Mouse (Mus musculus) megakaryocyte-erythroid progenitor cell, adult 5 weeks (primary cell): ENCODE data around the gene Pik3c2b. TPM values are rescaled to one million over a fixed set of nuclear protein-coding genes. Genes with fewer than 3 reads are reported as not detected.

Experiments used
- polyA plus RNA-seq: library from polyadenylated mRNA; stranded (reverse); fragments of >175 nt; gene quantifications from 2 replicates; pipeline ENCODE4 v1.2.3, GENCODE M21; 2012

Gene Pik3c2b
- polyA plus RNA-seq = 1.9 and 3.5 TPM in 2 replicates

DNA sequence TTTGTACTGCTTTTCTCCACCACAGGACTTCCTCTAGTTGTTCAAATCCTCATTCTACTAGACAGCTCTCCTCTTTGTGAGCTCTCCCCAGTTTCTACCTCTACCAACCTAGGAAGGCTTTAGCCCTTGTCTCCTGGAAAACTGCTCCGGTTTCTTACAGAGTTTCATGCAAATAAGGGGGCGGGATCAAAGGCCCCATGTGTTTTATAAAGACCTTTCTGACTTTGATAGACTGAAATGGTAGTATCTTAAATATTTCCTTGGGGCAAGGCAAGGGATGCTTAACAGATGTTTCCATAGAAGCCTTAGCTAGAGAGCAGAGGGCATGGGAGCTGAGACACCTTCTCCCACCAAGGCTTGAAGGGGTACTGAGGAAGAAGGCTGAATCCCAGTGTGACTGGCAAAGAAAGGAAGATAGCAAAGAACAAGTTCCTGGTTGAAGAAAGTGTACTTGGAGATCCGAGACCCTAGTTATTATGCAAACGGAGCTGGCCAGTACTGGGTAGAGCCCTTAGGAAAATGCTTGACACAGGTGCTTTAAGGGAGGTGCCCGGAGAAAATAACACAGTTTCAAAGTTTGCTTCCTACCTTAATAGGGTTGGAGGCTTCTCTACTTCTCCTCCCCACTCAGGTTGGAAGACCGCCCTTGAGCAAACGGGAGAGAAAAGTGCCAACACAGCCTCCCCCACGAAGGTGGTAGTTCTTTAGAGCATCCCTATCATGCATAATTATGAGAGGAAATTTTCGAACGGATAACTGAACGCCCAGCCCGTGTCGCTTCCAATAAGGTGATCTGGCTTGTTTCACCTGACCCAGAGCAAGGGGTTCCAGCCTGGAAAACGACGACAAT lies at the start of gene Pik3c2b:
Gene Pik3c2b, plus strand, starts transcription at position 657 of the 850 bp plus-strand sequence.

DNA sequence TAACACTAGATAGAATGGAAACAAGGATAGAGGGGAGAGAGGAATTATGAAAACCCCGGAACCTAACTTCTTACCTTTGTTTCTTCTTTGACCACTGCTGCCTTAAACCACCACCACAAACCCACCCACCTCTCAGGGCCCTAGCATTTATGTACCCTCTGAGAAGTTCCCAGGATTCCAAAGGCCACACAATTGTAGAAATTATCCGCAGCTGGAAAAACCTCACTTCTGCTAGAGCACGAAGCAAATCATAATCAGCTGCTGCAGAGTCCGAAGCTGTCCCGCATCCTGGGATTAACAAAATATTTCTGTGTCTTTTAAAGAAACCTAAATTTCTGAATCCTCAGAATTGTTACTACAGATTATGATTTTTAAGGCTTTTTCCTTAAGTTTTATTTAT lies 15.0 kb upstream of the Pik3c2b start, which contains the start of gene Mdm4:
Gene Mdm4, minus strand, starts transcription at position 101 of the 400 bp plus-strand sequence.

DNA sequence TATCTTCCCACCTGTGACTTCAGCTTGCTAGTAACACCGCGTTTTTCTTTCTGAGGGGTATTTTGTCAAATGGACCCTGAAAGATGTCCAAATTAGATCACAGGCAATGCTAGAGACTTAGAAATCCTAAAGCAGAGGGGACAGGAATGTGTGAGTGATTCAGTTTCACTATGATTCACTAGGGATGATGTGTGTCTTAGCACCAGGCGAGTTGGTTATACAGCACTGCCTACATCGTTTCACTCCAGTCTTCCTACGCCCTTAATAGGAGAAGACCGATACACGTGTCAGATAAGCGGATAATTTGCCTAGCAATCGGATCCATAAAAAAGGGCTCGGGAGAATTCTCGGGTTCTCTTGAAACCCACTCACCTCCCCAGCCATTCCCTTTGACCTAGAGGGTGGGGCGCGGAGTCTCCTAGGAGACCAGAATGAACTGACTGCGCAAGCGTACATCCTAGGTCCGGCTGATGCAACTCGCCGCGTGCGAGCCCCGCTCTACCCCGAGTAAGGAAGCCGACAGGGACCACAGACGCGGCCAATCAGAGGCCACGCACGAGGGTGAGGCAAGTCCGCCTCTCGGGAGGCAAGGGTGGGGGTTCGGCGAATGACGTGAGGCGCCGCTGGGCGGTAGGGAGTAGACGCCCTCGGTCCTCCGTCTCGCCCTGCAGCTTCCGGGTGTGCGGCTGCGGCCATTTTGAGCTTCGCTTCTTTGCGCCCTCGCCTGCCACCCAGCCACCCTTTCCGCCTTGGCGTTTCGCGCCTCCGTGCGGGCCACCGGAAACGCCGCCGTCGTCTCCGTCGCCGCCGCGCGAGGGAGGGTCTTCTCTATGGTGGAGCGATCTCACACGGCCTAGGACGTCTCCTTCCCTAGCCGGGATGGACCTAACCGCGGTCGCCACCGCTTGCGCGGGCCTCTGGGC lies 85.4 kb downstream of the Pik3c2b start, which contains the start of gene Ppp1r15b:
Gene Ppp1r15b, plus strand, starts transcription at position 506 of the 923 bp plus-strand sequence.

Other genes with a start within 250 kb of the Pik3c2b start
- gene Lrrn2, start 165.4 kb upstream of the Pik3c2b start, polyA plus RNA-seq = not detected in 2 replicates
- 43.4 and 54.0 TPM in 2 replicates for gene Mdm4, start 15.1 kb upstream of the Pik3c2b start, polyA plus RNA-seq
- gene Ppp1r15b, start 85.5 kb downstream of the Pik3c2b start, polyA plus RNA-seq = 25.8 and 28.0 TPM in 2 replicates
- 5.2 and 11.5 TPM in 2 replicates for gene Plekha6, start 118.5 kb downstream of the Pik3c2b start, polyA plus RNA-seq